Mouse (Mus musculus): Measurements from ENCODE around the gene Fan1.

DNA sequence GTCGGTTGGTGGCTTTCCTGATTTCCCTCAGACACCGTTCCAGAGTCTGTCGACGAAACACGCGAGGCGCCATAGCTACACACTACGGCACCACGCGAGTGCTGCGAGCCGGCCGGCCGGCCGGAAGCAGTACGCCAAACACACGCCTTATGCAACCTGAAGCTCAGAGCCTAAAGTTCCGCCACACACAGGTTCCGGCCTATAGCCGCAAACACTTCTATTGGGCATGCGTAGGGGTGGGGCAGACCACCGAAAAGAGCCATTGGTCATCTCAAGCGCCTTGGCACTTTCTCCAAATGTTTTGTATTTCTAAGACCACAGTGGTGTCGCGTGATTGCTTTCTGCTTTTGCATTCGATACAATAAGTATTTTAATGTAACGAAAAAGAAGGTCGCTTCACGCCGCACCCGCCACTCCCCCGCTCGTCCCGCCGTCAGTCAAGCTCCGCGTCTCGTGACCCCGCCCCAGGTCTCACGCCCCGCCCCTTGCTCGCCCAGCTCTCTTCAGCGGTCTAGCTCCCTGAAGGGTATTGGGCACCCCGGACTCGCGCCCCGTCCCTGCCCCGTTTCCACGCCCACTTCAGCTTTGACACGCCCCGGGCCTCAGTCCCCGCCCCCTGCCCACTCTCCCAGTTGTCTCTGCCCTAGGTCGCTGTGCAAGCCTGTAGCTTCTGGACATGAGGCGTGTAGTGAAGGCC lies 18.4 kb upstream of the Fan1 start, which contains the start of the genes Mphosph10 and Mcee:
- TF ChIP-seq POLR2A (IDR thresholded peaks at IDR 0.05; ENCODE audit: low read depth, low read length) (peak; percentile 97), CTCF (IDR thresholded peaks at IDR 0.05; ENCODE audit: borderline replicate concordance, insufficient read depth, low read length) (no peak)

Measured in embryonic fibroblast, embryonic 13.5 days (primary cell).